Mouse (Mus musculus) intestine, postnatal 0 days (tissue): Measurements from ENCODE around the gene Gja1. TPM values are rescaled to one million over a fixed set of nuclear protein-coding genes. Genes with fewer than 3 reads are reported as not detected.

ENCODE experiments used
- ATAC-seq: fragments of 200-750 bp; cut with Nextera tagmentation; 2 replicates; pipeline ENCODE4 v1.8.0; 2017; ENCODE audit warnings: mild to moderate bottlenecking, moderate TSS enrichment, moderate library complexity
- H3K27ac ChIP-seq: fragments of 300-500 bp; sonication (generic); 2 replicates; pipeline ENCODE4 v1.5.1; 2014; ENCODE audit warnings: mild to moderate bottlenecking, low read depth, low read length, moderate library complexity
- H3K27me3 ChIP-seq: fragments of 300-500 bp; sonication (generic); replicated peaks from 2 replicates; pipeline ENCODE4 v1.6.1; 2014; ENCODE audit warnings: low read length, mixed read lengths; ENCODE audit not compliant: control insufficient read depth, insufficient read depth
- H3K36me3 ChIP-seq: fragments of 300-500 bp; sonication (generic); 2 replicates; pipeline ENCODE4 v1.6.1; 2014; ENCODE audit warnings: mild to moderate bottlenecking, moderate library complexity; ENCODE audit not compliant: control insufficient read depth, insufficient read depth
- H3K4me1 ChIP-seq: fragments of 300-500 bp; sonication (generic); replicated peaks from 2 replicates; pipeline ENCODE4 v1.6.1; 2014; ENCODE audit warnings: antibody characterized with exemption, low read length, mixed read lengths; ENCODE audit not compliant: control insufficient read depth, insufficient read depth
- H3K4me2 ChIP-seq: fragments of 300-500 bp; sonication (generic); replicated peaks from 2 replicates; pipeline ENCODE4 v1.6.1; 2014; ENCODE audit warnings: low read depth, mild to moderate bottlenecking, moderate library complexity
- H3K4me3 ChIP-seq: fragments of 300-500 bp; sonication (generic); 2 replicates; pipeline ENCODE4 v1.5.1; 2014; ENCODE audit warnings: low read depth, low read length
- H3K9ac ChIP-seq: fragments of 300-500 bp; sonication (generic); 2 replicates; pipeline ENCODE4 v1.6.1; 2014; ENCODE audit warnings: mild to moderate bottlenecking, low read depth, low read length
- H3K9me3 ChIP-seq: fragments of 300-500 bp; sonication (generic); 2 replicates; pipeline ENCODE4 v1.6.1; 2016; ENCODE audit warnings: mixed run types; ENCODE audit not compliant: control insufficient read depth
- CTCF ChIP-seq: sonication (generic); IDR thresholded peaks from 2 replicates; pipeline ENCODE4 v1.5.1; 2016; ENCODE audit warnings: low read depth, mild to moderate bottlenecking, control low read depth, antibody characterized with exemption, moderate library complexity
- WGBS: fragments of 180-500 bp; shearing (Covaris S2); extraction: QIAGEN DNeasy Blood & Tissue Kit; methylation state at CpG from one replicate; pipeline ENCODE4 v1.1.7; 2014; 5-methylcytosine and 5-hydroxymethylcytosine counted together
- polyA plus RNA-seq: library from polyadenylated mRNA; unstranded; fragments of >200 nt; fragmentation: Nextera tagmentation; extraction: Ambion mirVana; gene quantifications from 2 replicates; pipeline ENCODE4 v1.2.1, GENCODE M21; 2015

Gene Gja1
- polyA plus RNA-seq: 30.6 and 32.0 TPM in 2 replicates

DNA sequence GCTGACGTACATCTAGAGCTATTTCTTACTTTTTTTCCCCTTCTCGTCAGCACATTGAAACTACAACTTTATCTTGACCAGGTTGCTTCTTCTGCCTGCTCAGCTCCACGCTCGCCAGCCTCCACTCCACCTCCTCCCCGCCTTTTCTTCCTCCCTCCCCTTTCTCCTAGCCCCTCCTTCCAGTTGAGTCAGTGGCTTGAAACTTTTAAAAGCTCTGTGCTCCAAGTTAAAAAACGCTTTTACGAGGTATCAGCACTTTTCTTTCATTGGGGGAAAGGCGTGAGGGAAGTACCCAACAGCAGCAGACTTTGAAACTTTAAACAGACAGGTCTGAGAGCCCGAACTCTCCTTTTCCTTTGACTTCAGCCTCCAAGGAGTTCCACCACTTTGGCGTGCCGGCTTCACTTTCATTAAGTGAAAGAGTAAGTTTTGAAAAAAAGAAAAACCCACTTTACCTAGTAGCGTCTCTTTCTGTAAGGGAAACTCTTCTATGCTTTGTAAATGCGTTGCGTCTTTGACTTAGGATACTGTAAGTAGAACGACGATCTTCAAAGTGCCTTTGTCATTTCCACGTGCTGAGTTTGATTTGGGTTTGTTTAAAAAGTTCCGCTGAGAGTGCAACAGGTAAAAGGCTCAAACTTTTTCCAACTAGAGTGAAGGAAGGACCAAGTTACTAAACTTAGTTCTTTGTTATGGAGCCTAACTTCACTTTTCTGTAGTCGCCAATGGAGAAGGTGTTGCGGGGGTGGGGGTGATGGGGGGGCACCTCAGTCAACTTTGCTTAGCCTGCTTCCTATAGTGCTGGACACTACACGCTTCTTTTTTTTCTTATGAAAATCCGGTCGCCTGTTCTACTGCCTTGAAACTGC lies at the start of gene Gja1:
Gja1 (plus strand) TSS at position 234 of the 869 bp plus-strand sequence.
- Histone ChIP-seq H3K9me3 (no peaks in the 10 kb centered on the region), H3K36me3 (no peaks in the 10 kb centered on the region), H3K27ac (no peak within 1 kb of the TSS; the same call in 1 of the 2 replicates), H3K4me2 (peak within 1 kb of the TSS; percentile 79), H3K9ac (peak within 1 kb of the TSS; percentile 60; the same call in 1 of the 2 replicates), H3K4me1 (no peaks in the 10 kb centered on the region), H3K4me3 (peak within 1 kb of the TSS; percentile 54), H3K27me3 (peaks cover 6% of the 10 kb centered on the region; the same call in 1 of the 2 replicates)
- ATAC-seq: no peak
- TF ChIP-seq CTCF: no peak
- WGBS: under 1% methylated on average over 23 of the region's 23 CpGs

DNA sequence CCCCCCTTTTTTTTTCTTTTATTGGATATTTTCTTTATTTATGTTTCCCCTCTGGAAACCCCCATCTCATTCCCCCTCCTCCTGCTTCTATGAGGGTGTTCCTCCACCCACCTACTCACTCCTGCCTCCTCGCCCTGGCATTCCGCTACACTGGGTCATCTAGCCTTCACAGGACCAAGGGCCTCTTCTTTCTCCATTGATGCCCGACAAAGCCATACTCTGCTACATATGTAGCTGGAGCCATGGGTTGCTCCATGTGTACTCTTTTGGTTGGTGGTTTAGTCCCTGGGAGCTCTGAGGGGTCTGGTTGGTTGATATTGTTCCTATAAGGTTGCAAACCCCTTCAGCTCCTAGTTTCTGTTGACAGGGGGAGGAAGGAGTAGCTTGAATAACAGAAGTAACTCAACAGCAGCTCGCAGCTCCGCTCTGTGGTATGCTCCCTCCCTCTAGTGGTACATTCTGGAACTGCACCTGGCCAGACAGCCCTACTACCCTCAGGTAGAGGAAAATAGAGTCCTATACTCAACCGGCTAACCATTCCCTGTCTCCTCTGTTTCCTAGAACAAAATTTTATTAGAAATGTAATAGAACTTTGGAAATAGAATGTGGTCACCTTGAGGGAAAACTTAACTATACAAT lies 38.2 kb upstream of the Gja1 start:
- Histone ChIP-seq H3K27ac (no peak overlapping the region), H3K27me3 (no peaks in the 10 kb centered on the region), H3K4me2 (no peak overlapping the region), H3K4me3 (no peak overlapping the region), H3K36me3 (no peaks in the 10 kb centered on the region), H3K9ac (no peak overlapping the region), H3K4me1 (no peaks in the 10 kb centered on the region), H3K9me3 (no peaks in the 10 kb centered on the region)
- 54% methylated on average over 6 of the region's 6 CpGs for WGBS
- ATAC-seq: no peak
- TF ChIP-seq CTCF: peak; percentile 95

DNA sequence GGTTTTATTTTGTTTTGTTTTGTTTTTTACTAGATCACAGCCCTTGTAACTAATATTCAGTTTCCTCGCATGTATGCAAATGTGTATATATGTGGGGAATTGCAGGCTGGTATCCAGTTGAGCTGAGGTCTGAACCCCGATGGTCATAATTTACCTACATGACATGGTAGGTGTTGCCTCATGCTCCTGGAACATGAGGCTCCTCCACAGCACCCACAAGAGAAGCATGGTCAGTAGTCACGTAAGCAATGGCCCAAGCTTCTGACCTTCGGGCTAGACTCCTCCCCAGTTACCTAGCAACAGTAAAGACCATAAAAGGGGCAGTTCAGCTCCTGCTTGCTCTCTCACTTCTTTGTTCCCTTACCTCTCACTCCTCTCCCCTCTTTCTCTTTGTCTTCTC lies 16.7 kb upstream of the Gja1 start:
- 56% methylated on average over 4 of the region's 4 CpGs for WGBS

DNA sequence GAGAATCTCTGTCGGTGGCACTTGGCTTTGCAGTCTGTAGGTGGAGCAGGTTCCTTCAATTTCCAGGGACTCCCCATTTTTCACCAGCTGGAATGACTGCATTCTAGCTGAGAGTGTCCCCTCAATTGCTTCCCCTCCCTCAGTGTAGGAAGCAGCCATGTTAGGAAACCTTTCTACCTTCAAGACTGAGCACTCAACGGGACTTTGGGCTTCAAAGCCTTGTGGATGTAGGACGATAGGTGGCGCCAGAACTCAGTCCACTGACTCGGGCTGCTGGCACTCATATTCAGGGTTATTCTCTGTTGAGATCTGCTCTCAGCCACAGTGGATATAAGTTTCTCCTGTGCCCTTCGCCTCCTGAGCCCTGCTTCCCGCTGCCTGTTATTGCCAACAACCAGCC lies 8.1 kb upstream of the Gja1 start:
- no peaks in the 10 kb centered on the region for H3K4me1 ChIP-seq
- no peak overlapping the region for H3K9ac ChIP-seq
- H3K4me2 ChIP-seq: no peak overlapping the region
- H3K9me3 ChIP-seq: no peaks in the 10 kb centered on the region
- ATAC-seq: no peak
- no peaks in the 10 kb centered on the region for H3K36me3 ChIP-seq
- no peak overlapping the region for H3K4me3 ChIP-seq
- H3K27ac ChIP-seq: no peak overlapping the region
- 24% methylated on average over 7 of the region's 7 CpGs for WGBS
- H3K27me3 ChIP-seq: no peaks in the 10 kb centered on the region
- TF ChIP-seq CTCF: peak; percentile 89

More for the DNA sequence above, 16.7 kb upstream of the Gja1 start:
- H3K27ac ChIP-seq: no peak overlapping the region
- no peak overlapping the region for H3K4me2 ChIP-seq
- H3K4me3 ChIP-seq: no peak overlapping the region
- no peak for TF ChIP-seq CTCF
- H3K36me3 ChIP-seq: no peaks in the 10 kb centered on the region
- H3K27me3 ChIP-seq: no peaks in the 10 kb centered on the region
- no peak for ATAC-seq
- no peak overlapping the region for H3K9ac ChIP-seq
- no peaks in the 10 kb centered on the region for H3K9me3 ChIP-seq
- H3K4me1 ChIP-seq: no peaks in the 10 kb centered on the region

DNA sequence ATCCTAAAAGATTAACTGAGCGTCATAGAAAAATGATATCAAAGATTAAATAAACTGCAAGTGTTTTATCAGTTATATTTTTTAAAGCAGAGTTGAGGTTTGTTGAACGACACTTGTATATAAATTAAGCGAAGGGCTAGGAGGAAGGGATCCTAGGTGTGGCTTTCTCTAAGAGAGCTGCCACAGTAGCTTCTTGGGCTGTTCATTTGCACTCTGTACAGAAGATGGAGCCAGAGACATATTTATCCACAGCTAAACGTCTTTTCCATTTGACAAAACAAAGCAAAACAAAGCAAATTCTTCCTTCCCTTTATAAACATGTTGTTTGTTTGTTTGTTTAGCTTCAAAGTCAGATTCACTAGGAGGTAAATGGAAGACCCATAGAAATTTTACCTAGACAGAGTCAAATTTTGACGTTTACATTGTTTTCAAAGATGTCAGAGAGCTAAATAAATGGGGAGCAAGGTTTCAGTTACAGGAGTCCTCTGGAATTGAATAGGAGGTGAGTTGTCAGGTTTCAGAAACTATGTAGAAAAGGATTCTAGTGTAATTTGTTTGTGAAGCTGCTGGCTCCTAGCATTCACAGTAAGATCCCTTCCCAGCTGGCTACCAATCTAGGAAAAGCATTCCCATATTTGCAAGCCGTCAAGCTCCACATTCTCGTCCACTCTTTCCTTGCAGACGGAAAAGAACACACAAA lies 4.0 kb upstream of the Gja1 start:
- WGBS: 29% methylated on average over 8 of the region's 8 CpGs
- ATAC-seq: no peak
- Histone ChIP-seq H3K4me3 (no peak overlapping the region), H3K27me3 (peaks cover 6% of the 10 kb centered on the region; the same call in 1 of the 2 replicates), H3K27ac (no peak overlapping the region), H3K9ac (no peak overlapping the region), H3K36me3 (no peaks in the 10 kb centered on the region), H3K9me3 (no peaks in the 10 kb centered on the region), H3K4me1 (no peaks in the 10 kb centered on the region), H3K4me2 (no peak overlapping the region)
- TF ChIP-seq CTCF: peak; percentile 74

DNA sequence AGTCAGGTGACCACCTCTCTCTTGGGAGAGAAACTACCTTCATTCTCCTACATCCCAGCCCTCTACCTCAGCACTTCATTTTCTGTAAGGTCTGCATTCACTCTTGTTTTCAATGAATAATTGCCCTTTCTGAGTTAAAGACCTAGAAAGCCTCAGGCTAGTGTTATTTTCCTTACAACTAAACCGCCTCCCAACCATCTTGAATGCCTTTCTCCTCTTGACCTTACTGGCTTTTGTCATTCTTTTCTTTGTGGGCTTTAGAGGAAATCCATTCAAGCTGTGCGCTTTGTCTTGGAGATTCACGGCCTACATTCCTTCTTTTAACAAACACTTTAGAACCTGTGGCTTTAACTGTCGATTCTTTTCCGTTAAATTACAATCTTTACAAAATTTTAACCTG lies 3.0 kb upstream of the Gja1 start:
- H3K27me3 ChIP-seq: peaks cover 6% of the 10 kb centered on the region; the same call in 1 of the 2 replicates
- H3K36me3 ChIP-seq: no peaks in the 10 kb centered on the region
- H3K9me3 ChIP-seq: no peaks in the 10 kb centered on the region
- H3K4me3 ChIP-seq: no peak overlapping the region
- no peak for ATAC-seq
- WGBS: 66% methylated on average over 5 of the region's 5 CpGs
- no peak overlapping the region for H3K27ac ChIP-seq
- no peaks in the 10 kb centered on the region for H3K4me1 ChIP-seq
- no peak for TF ChIP-seq CTCF
- H3K4me2 ChIP-seq: no peak overlapping the region
- H3K9ac ChIP-seq: no peak overlapping the region
